Mouse (Mus musculus): ENCODE results near the gene Vmn2r80. TPM values are rescaled to one million over a fixed set of nuclear protein-coding genes. Genes with fewer than 3 reads are reported as not detected.

Gene Vmn2r80
- polyA plus RNA-seq, 1 experiment from 2014 or later: not detected

Other genes starting within 250 kb of the Vmn2r80 start
- gene Olfr1354, start 235.6 kb upstream of the Vmn2r80 start, polyA plus RNA-seq (2016; fragmentation: Nextera tagmentation; extraction: Ambion mirVana): not detected in 2 replicates
- not detected in 2 replicates for gene Olfr8, start 198.1 kb upstream of the Vmn2r80 start, polyA plus RNA-seq (2016; fragmentation: Nextera tagmentation; extraction: Ambion mirVana)
- gene Olfr1353, start 185.5 kb upstream of the Vmn2r80 start, polyA plus RNA-seq (2016; fragmentation: Nextera tagmentation; extraction: Ambion mirVana): not detected in 2 replicates
- not detected in 2 replicates for gene Olfr1352, start 167.7 kb upstream of the Vmn2r80 start, polyA plus RNA-seq (2016; fragmentation: Nextera tagmentation; extraction: Ambion mirVana)
- not detected in 2 replicates for gene Olfr1351, start 136.3 kb upstream of the Vmn2r80 start, polyA plus RNA-seq (2016; fragmentation: Nextera tagmentation; extraction: Ambion mirVana)
- 0.14 TPM in 1 of 2 replicates, not detected in the other for gene Olfr57, start 120.0 kb upstream of the Vmn2r80 start, polyA plus RNA-seq (2016; fragmentation: Nextera tagmentation; extraction: Ambion mirVana)
- gene 2610008E11Rik, start 51.2 kb upstream of the Vmn2r80 start, polyA plus RNA-seq (2016; fragmentation: Nextera tagmentation; extraction: Ambion mirVana): 45.3 and 48.9 TPM in 2 replicates
- not detected in 2 replicates for gene Vmn2r81, start 98.9 kb downstream of the Vmn2r80 start, polyA plus RNA-seq (2016; fragmentation: Nextera tagmentation; extraction: Ambion mirVana)
- gene Vmn2r82, start 207.8 kb downstream of the Vmn2r80 start, polyA plus RNA-seq (2016; fragmentation: Nextera tagmentation; extraction: Ambion mirVana): not detected in 2 replicates

Data from embryonic facial prominence, embryonic 12.5 days (tissue).